ENCODE assay signal across 8 mouse cellular contexts in genomic region chr17:84187727-84188373, GRCm38 (mm10). TPM values are rescaled to one million over a fixed set of nuclear protein-coding genes. Genes with fewer than 3 reads are reported as not detected.
DNase-seq lines count a peak whose midpoint lies in the region; ATAC-seq and TF ChIP-seq lines count a peak whose summit lies in the region.

Gene Zfp36l2 (minus strand): TSS chr17:84187947.

- H3K36me3 ChIP-seq in E14TG2a.4 (ENCODE audit: insufficient read depth, low read length), result peaks cover 38% of the 10 kb centered on the region
- 0 out of 2 replicates have a peak, but pooled peaks cover 18% of the 10 kb centered on the region for H3K36me3 ChIP-seq in forebrain, embryonic 13.5 days (ENCODE audit: poor library complexity, severe bottlenecking)
- peaks cover 16% of the 10 kb centered on the region for H3K36me3 ChIP-seq in heart, postnatal 0 days (replicated peaks; ENCODE audit: control insufficient read depth, insufficient read depth, low read length)
- no peaks in the 10 kb centered on the region; the same call in 1 of the 2 replicates for H3K36me3 ChIP-seq in liver, embryonic 16.5 days (ENCODE audit: control insufficient read depth, insufficient read depth)
- peaks cover 12% of the 10 kb centered on the region; the same call in 1 of the 2 replicates for H3K36me3 ChIP-seq in neural tube, embryonic 12.5 days
- H3K36me3 ChIP-seq in stomach, postnatal 0 days (ENCODE audit: control insufficient read depth, insufficient read depth, low read length), result peaks cover 15% of the 10 kb centered on the region

- H3K27me3 ChIP-seq in E14TG2a.4 (ENCODE audit: insufficient read depth, low read length), result peaks cover 5% of the 10 kb centered on the region; the same call in 1 of the 2 replicates
- H3K27me3 ChIP-seq in forebrain, embryonic 13.5 days, result peaks cover 14% of the 10 kb centered on the region; the same call in 1 of the 2 replicates
- H3K27me3 ChIP-seq in heart, postnatal 0 days (ENCODE audit: control insufficient read depth, insufficient read depth, low read length), result no peaks in the 10 kb centered on the region
- H3K27me3 ChIP-seq in liver, embryonic 16.5 days (ENCODE audit: control insufficient read depth, insufficient read depth, low read depth, low read length), result no peaks in the 10 kb centered on the region
- H3K27me3 ChIP-seq in neural tube, embryonic 12.5 days (replicated peaks), result peaks cover 8% of the 10 kb centered on the region
- H3K27me3 ChIP-seq in stomach, postnatal 0 days (ENCODE audit: control insufficient read depth, insufficient read depth, low read length), result no peaks in the 10 kb centered on the region

- TF ChIP-seq EP300 in heart, postnatal 0 days (IDR thresholded peaks at IDR 0.05; ENCODE audit: low read depth), result no peak; the same call in 1 of the 2 replicates
- peak; percentile 21 for TF ChIP-seq EP300 in stomach, postnatal 0 days (optimal IDR thresholded peaks at IDR 0.05)

- DNase-seq in c-Kit-positive CD71-positive TER-119-negative erythroid progenitor cells, embryonic 14.5 days (ENCODE audit: low read depth), result peak; percentile 77
- DNase-seq in heart, postnatal 0 days (ENCODE audit: low spot score), result peak; percentile 92
- DNase-seq in kidney, postnatal 4 days, result peak; percentile 97 to 99
- DNase-seq in stomach, postnatal 0 days (ENCODE audit: low spot score), result peak; percentile 97

- no peaks in the 10 kb centered on the region for H3K9me3 ChIP-seq in E14TG2a.4 (ENCODE audit: low read length)
- H3K9me3 ChIP-seq in forebrain, embryonic 13.5 days (replicated peaks), result no peaks in the 10 kb centered on the region
- H3K9me3 ChIP-seq in heart, postnatal 0 days (replicated peaks; ENCODE audit: control insufficient read depth, low read length), result no peaks in the 10 kb centered on the region
- no peaks in the 10 kb centered on the region for H3K9me3 ChIP-seq in liver, embryonic 16.5 days (replicated peaks; ENCODE audit: control insufficient read depth, low read length)
- H3K9me3 ChIP-seq in neural tube, embryonic 12.5 days, result no peaks in the 10 kb centered on the region
- H3K9me3 ChIP-seq in stomach, postnatal 0 days (ENCODE audit: control insufficient read depth, low read length), result no peaks in the 10 kb centered on the region

- H3K4me1 ChIP-seq in E14TG2a.4 (replicated peaks; ENCODE audit: low read depth, low read length), result peaks cover 39% of the 10 kb centered on the region
- peaks cover 42% of the 10 kb centered on the region for H3K4me1 ChIP-seq in forebrain, embryonic 13.5 days
- peaks cover 20% of the 10 kb centered on the region for H3K4me1 ChIP-seq in heart, postnatal 0 days (ENCODE audit: control insufficient read depth, insufficient read depth)
- H3K4me1 ChIP-seq in liver, embryonic 16.5 days (ENCODE audit: control insufficient read depth, low read depth, low read length), result peaks cover 38% of the 10 kb centered on the region
- peaks cover 34% of the 10 kb centered on the region for H3K4me1 ChIP-seq in neural tube, embryonic 12.5 days
- peaks cover 11% of the 10 kb centered on the region for H3K4me1 ChIP-seq in stomach, postnatal 0 days (replicated peaks; ENCODE audit: control insufficient read depth, insufficient read depth)

- no peak for TF ChIP-seq CTCF in E14TG2a.4 (conservative IDR thresholded peaks at IDR 0.05; ENCODE audit: low read length)
- TF ChIP-seq CTCF in heart, postnatal 0 days (IDR thresholded peaks at IDR 0.05; ENCODE audit: low read depth), result no peak
- no peak for TF ChIP-seq CTCF in stomach, postnatal 0 days (IDR thresholded peaks at IDR 0.05; ENCODE audit: low read depth)

- WGBS in forebrain, embryonic 13.5 days, result under 1% methylated on average over 59 of the region's 76 CpGs
- WGBS in heart, postnatal 0 days, result under 1% methylated on average over 69 of the region's 76 CpGs
- WGBS in liver, embryonic 16.5 days (ENCODE audit: insufficient replicate concordance), result under 1% methylated on average over 46 of the region's 76 CpGs
- under 1% methylated on average over 73 of the region's 76 CpGs for WGBS in neural tube, embryonic 12.5 days
- WGBS in stomach, postnatal 0 days, result under 1% methylated on average over 54 of the region's 76 CpGs

- peak within 1 kb of the TSS; percentile 87 for H3K4me3 ChIP-seq in E14TG2a.4 (replicated peaks; ENCODE audit: low read length)
- peak within 1 kb of the TSS; percentile 60 for H3K4me3 ChIP-seq in forebrain, embryonic 13.5 days
- peak within 1 kb of the TSS; percentile 79 for H3K4me3 ChIP-seq in heart, postnatal 0 days (ENCODE audit: low read depth, low read length)
- H3K4me3 ChIP-seq in liver, embryonic 16.5 days (ENCODE audit: low read depth, low read length), result peak within 1 kb of the TSS; percentile 82
- H3K4me3 ChIP-seq in neural tube, embryonic 12.5 days, result peak within 1 kb of the TSS; percentile 73
- H3K4me3 ChIP-seq in stomach, postnatal 0 days (ENCODE audit: low read depth, low read length), result peak within 1 kb of the TSS; percentile 88

- H3K9ac ChIP-seq in forebrain, embryonic 13.5 days, result peak within 1 kb of the TSS; percentile 80
- H3K9ac ChIP-seq in heart, postnatal 0 days (replicated peaks; ENCODE audit: low read depth, low read length), result peak within 1 kb of the TSS; percentile 80
- H3K9ac ChIP-seq in liver, embryonic 16.5 days (ENCODE audit: low read depth, low read length), result peak within 1 kb of the TSS; percentile 90
- peak within 1 kb of the TSS; percentile 88 for H3K9ac ChIP-seq in neural tube, embryonic 12.5 days
- H3K9ac ChIP-seq in stomach, postnatal 0 days (ENCODE audit: low read length), result peak within 1 kb of the TSS; percentile 97

- peak within 1 kb of the TSS; percentile 89 for H3K4me2 ChIP-seq in forebrain, embryonic 13.5 days
- H3K4me2 ChIP-seq in heart, postnatal 0 days (ENCODE audit: low read depth, low read length), result peak within 1 kb of the TSS; percentile 86
- H3K4me2 ChIP-seq in liver, embryonic 16.5 days (ENCODE audit: low read depth, low read length), result peak within 1 kb of the TSS; percentile 97
- peak within 1 kb of the TSS; percentile 88 for H3K4me2 ChIP-seq in neural tube, embryonic 12.5 days (replicated peaks)
- H3K4me2 ChIP-seq in stomach, postnatal 0 days (replicated peaks; ENCODE audit: low read depth), result peak within 1 kb of the TSS; percentile 73

- H3K27ac ChIP-seq in forebrain, embryonic 13.5 days, result peak within 1 kb of the TSS; percentile 90
- H3K27ac ChIP-seq in heart, postnatal 0 days (ENCODE audit: low read depth), result peak within 1 kb of the TSS; percentile 92
- peak within 1 kb of the TSS; percentile 96 for H3K27ac ChIP-seq in liver, embryonic 16.5 days (ENCODE audit: low read length)
- H3K27ac ChIP-seq in neural tube, embryonic 12.5 days, result peak within 1 kb of the TSS; percentile 82
- H3K27ac ChIP-seq in stomach, postnatal 0 days (replicated peaks), result peak within 1 kb of the TSS; percentile 99

- peak; percentile 88 for ATAC-seq in forebrain, embryonic 13.5 days
- ATAC-seq in heart, postnatal 0 days (ENCODE audit: insufficient read depth, low read depth), result peak; percentile 79
- ATAC-seq in liver, embryonic 16.5 days (ENCODE audit: low read depth), result peak; percentile 73
- peak; percentile 87 for ATAC-seq in neural tube, embryonic 12.5 days (ENCODE audit: low FRiP score, low read depth)
- ATAC-seq in stomach, postnatal 0 days (ENCODE audit: low FRiP score, low TSS enrichment), result peak; percentile 82

RNA-seq across cellular contexts. Expression of gene Zfp36l2, which starts in this region (rescaled TPM):
- polyA plus RNA-seq in forebrain, embryonic 13.5 days (2015; fragmentation: Nextera tagmentation; extraction: Ambion mirVana), result 4.9 and 5.0 TPM in 2 replicates
- total RNA-seq in heart, postnatal 0 days (2014; rRNA removed; ENCODE audit: low replicate concordance), result 14.0 and 15.0 TPM in 2 replicates
- 4.5 and 4.7 TPM in 2 replicates for polyA plus RNA-seq in heart, postnatal 0 days (2015; fragmentation: Nextera tagmentation; extraction: Ambion mirVana)
- 4.6 and 4.7 TPM in 2 replicates for polyA plus RNA-seq in liver, embryonic 16.5 days (2015; fragmentation: Nextera tagmentation; extraction: Ambion mirVana)
- 12.5 and 13.4 TPM in 2 replicates for polyA plus RNA-seq in neural tube, embryonic 12.5 days (2016; fragmentation: Nextera tagmentation; extraction: Ambion mirVana)
- polyA plus RNA-seq in stomach, postnatal 0 days (2015; fragmentation: Nextera tagmentation; extraction: Ambion mirVana), result 17.5 and 18.3 TPM in 2 replicates

Comparison
In these comparisons a context has a peak if more than half of its experiments do, and no peak if none do; other contexts are left out.
1. Peak in every context shown above with its lines: DNase-seq, ATAC-seq, H3K4me3 ChIP-seq and H3K27ac ChIP-seq.